Mouse (Mus musculus): Measurements from ENCODE around the gene Chchd6. TPM values are rescaled to one million over a fixed set of nuclear protein-coding genes. Genes with fewer than 3 reads are reported as not detected.

The Chchd6 gene
- polyA plus RNA-seq, 1 experiment from 2014 or later, result 6.1 TPM

DNA sequence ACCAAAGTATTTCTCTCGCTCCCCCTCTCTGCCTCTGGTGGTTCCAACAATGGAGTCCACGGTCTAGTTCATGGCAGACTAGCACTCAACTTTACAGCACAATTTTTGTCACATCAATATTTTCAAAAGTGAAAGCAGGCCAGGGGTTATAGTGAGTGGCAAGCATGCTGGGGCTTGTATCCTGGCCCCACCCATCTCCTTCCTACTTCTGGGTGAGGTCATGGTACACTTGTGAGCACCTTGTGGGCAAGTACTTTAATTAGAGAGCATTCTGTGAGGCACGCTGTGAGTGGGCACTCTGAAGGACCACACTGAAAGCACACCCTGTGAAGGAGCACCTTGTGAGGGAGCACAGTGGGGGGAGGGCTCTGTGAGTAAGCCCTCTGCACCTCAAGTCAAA, 172.8 kb downstream of the Chchd6 start:
- Histone ChIP-seq H3K27ac (peak overlapping the region; percentile 97), H3K79me2 (ENCODE audit: inconsistent target) (no peaks in the 10 kb centered on the region), H3K4me3 (ENCODE audit: inconsistent target) (no peak overlapping the region), H3K36me3 (ENCODE audit: inconsistent target) (no peaks in the 10 kb centered on the region)
- 79% methylated on average over 3 of the region's 3 CpGs for WGBS (ENCODE audit: missing documents)

DNA sequence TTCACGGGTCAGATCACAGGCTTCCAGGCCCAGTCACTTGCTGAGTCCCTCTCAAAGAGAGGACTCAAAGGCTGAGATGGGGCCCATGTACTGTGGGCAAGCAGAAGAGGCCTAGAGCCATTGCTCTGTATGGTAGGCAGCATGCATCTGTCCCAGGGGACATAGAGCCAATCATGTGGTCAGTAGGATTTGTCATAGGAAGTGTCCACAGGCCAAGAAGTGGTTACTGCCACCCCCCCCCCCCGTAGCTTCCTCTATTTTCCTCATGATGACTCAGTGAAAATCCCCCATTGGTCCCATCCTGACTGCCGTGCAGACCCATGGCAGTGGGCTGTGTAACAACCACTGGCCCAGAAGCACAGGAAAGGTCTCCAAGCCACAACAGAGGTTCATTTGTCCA, 173.5 kb downstream of the Chchd6 start:
- 0% methylated on average over 3 of the region's 3 CpGs for WGBS (ENCODE audit: missing documents)
- Histone ChIP-seq H3K27ac (peak overlapping the region; percentile 97), H3K4me3 (ENCODE audit: inconsistent target) (no peak overlapping the region), H3K79me2 (ENCODE audit: inconsistent target) (no peaks in the 10 kb centered on the region), H3K36me3 (ENCODE audit: inconsistent target) (no peaks in the 10 kb centered on the region)

DNA sequence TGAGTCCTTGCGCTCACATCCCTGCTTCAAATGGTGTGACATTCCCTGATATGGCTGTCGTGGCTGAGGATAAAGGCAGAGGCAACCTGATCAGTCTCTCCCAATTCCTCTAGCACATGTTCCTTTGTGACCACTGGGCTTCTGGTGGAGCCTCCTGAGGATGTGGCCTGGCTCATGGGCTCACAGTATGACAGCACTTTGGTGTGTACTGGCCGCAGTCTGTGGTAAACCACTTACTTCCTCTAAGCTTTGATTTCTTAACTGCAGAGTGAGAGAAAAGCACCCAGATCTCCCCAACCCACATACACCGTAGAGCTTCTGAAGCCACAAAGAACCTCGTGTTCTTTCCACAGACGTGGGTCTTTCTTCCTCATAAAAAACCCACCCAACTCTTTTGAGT, 173.9 kb downstream of the Chchd6 start:
- WGBS (ENCODE audit: missing documents), result 15% methylated on average over 6 of the region's 6 CpGs
- no peaks in the 10 kb centered on the region for H3K36me3 ChIP-seq (ENCODE audit: inconsistent target)
- no peaks in the 10 kb centered on the region for H3K79me2 ChIP-seq (ENCODE audit: inconsistent target)
- peak overlapping the region; percentile 97 for H3K27ac ChIP-seq
- H3K4me3 ChIP-seq (ENCODE audit: inconsistent target), result no peak overlapping the region

DNA sequence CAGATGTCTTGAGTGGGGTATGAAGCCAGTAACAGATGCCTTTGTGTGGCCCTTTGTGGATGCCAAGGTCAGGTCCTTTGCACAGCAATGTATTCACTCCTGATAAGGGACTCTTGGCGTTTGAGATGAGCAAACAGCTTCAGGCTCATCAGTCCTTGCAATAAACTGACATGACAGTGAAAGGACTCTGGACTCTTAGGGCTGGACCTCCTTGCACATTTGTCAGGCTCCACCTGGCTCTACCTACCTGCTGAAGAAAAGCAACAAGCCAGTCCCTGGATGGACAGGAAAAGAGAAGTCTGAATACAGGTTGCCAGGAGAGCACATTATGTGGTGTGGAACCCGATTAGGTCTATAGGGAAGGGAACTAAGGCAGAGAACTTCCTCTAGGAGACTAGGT, 174.7 kb downstream of the Chchd6 start:
- WGBS (ENCODE audit: missing documents), result 82% methylated on average over 2 of the region's 2 CpGs
- peak overlapping the region; percentile 97 for H3K27ac ChIP-seq
- no peaks in the 10 kb centered on the region for H3K36me3 ChIP-seq (ENCODE audit: inconsistent target)
- H3K4me3 ChIP-seq (ENCODE audit: inconsistent target), result no peak overlapping the region
- H3K79me2 ChIP-seq (ENCODE audit: inconsistent target), result no peaks in the 10 kb centered on the region

DNA sequence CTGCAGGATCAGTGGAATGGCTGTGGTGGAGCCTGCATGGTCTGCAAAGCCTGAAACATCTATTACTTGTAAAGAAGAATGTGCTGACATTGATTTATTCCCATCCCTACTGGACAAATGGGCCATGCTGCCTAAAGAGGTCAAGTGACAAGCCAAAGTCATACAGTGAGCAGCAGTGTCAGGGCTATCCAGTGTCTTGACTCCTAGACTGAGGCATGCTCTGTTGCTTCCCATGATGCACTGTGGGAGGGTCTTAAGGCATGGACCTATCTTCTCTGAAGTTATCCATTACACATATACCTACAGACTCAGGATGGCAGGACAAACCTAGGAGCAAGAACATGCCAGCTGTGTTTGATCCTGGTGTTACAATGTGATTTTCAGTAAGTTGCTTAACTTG, 175.3 kb downstream of the Chchd6 start:
- no peaks in the 10 kb centered on the region for H3K36me3 ChIP-seq (ENCODE audit: inconsistent target)
- H3K4me3 ChIP-seq (ENCODE audit: inconsistent target), result no peak overlapping the region
- H3K79me2 ChIP-seq (ENCODE audit: inconsistent target), result no peaks in the 10 kb centered on the region
- peak overlapping the region; percentile 97 for H3K27ac ChIP-seq

DNA sequence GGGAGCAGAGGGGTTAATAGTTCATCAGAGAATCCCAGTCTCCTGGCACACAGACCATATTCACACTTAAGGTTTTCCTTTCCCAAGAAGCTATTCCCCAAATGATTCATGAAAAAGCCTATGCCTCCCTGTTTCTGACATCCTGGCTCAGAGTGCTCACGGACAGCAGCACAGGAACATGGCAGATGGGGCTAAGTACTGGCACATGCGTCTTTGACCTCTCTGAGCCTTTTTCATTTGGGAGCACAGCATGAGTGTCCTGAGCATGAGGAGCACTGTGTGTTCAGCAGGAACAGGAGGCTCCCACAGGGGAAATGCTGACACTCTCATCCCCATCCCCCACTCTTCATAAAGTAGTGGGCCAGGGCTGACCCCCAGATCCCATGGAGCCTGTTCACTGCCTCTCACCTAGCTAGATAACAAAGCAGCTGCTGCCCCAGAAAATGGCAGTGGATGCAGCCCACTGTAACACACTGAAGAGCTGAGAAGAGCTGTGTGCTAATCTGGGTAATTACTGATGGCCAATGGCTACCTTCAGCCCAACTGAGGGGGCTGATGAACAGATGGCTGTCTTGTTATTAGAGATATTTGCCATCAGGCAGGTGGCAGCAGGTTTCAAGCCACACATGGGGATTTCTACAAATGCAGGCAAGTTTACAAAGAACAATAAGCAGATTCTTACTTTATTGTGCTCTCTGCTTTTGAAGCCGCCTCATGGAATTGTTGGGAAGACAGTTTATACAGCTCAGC, 176.2 kb downstream of the Chchd6 start:
- Histone ChIP-seq H3K36me3 (ENCODE audit: inconsistent target) (no peaks in the 10 kb centered on the region), H3K4me3 (ENCODE audit: inconsistent target) (no peak overlapping the region), H3K79me2 (ENCODE audit: inconsistent target) (no peaks in the 10 kb centered on the region), H3K27ac (no peak overlapping the region)
- WGBS (ENCODE audit: missing documents), result 100% methylated on average over 3 of the region's 3 CpGs

DNA sequence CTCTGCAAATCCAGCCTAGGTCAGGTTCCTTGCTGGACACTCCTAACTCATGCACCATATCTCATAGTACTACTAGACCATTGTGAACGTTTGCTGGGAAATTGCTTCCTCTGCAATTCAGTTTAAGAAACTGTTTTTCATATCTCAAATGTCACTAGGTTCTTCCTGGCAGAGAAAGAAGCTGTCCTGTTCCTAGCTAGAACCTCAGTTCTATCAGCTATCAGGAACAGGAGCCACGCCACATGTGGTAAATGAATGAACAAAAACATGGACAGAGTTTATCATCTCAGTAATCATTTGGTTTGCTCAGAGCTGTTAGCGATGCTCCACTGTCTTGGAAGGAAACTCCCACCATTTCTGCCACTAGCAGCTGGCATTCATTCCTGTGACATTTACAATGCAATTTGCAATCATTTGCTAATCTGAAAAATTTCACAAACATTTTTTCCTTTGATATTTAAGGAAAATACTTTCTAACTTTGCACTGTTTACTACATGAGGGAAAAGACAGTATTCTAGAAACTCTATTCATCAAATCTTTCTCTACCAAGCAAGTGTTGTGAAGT, 179.3 kb downstream of the Chchd6 start:
- WGBS (ENCODE audit: missing documents), result 67% methylated on average over 3 of the region's 3 CpGs
- no peak overlapping the region for H3K4me3 ChIP-seq (ENCODE audit: inconsistent target)
- H3K27ac ChIP-seq, result peak overlapping the region; percentile 95
- no peaks in the 10 kb centered on the region for H3K79me2 ChIP-seq (ENCODE audit: inconsistent target)
- H3K36me3 ChIP-seq (ENCODE audit: inconsistent target), result no peaks in the 10 kb centered on the region

DNA sequence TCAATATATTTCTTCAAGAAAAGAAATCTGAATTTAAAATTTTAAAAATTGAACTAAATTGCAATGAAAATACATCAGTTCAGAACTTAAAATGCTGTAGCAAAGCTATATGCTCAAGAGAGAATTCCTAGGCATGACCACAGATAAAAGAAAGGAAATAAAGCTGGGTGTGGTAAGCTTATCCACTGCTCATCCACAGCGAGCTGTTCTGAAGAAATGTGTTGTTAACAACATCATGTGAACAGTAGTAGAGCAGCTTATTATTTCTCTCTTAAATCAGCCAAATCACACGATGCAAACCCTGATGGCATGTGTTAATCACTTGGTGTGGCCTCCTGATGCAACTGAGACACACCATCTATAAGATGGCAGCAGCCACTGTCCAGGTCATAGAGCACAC, 180.4 kb downstream of the Chchd6 start:
- no peaks in the 10 kb centered on the region for H3K79me2 ChIP-seq (ENCODE audit: inconsistent target)
- 77% methylated on average over 2 of the region's 2 CpGs for WGBS (ENCODE audit: missing documents)
- H3K4me3 ChIP-seq (ENCODE audit: inconsistent target), result no peak overlapping the region
- no peaks in the 10 kb centered on the region for H3K36me3 ChIP-seq (ENCODE audit: inconsistent target)
- peak overlapping the region; percentile 95 for H3K27ac ChIP-seq

DNA sequence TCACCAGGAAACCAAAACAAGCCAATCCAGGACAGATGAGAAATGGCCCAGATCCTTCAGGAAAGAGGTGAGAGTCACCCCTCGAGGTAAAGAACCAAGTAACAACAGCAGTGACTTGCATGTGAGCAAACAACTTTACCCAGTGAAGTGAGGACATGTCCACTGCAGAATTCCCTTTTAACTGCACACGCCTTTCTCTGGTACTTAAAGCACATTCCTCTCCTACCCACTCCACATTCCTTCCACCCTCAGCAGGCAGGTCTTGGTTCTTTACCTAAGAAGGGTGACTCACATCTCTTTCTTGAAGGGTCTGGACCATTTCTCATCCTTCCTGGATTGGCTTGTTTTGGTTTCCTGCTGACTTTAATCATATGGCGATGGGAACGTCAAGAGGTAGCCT, 181.3 kb downstream of the Chchd6 start:
- Histone ChIP-seq H3K36me3 (ENCODE audit: inconsistent target) (no peaks in the 10 kb centered on the region), H3K27ac (peak overlapping the region; percentile 95), H3K79me2 (ENCODE audit: inconsistent target) (no peaks in the 10 kb centered on the region), H3K4me3 (ENCODE audit: inconsistent target) (no peak overlapping the region)
- WGBS (ENCODE audit: missing documents), result 91% methylated on average over 4 of the region's 4 CpGs

DNA sequence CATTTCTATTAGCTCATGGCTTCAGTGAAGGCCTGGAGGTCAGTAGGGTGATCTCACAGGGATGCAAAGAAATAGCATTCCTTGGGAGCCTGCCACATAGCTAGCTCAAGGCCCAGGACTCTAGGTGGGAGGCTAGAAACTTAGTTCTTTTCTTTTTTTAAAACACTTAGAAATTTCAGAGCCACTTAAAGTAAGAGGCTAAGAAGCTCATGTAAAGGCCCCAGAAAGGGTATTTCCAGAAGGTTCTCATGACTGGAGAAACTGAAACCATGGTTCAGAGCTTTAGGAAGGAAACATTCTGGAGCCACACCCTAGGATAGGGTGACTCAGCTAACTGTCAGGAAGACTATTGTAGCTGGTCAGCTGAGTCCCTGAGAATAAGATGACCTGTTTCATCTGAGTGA, 182.0 kb downstream of the Chchd6 start:
- H3K79me2 ChIP-seq (ENCODE audit: inconsistent target), result no peaks in the 10 kb centered on the region
- H3K4me3 ChIP-seq (ENCODE audit: inconsistent target), result no peak overlapping the region
- no peaks in the 10 kb centered on the region for H3K36me3 ChIP-seq (ENCODE audit: inconsistent target)
- peak overlapping the region; percentile 95 for H3K27ac ChIP-seq

DNA sequence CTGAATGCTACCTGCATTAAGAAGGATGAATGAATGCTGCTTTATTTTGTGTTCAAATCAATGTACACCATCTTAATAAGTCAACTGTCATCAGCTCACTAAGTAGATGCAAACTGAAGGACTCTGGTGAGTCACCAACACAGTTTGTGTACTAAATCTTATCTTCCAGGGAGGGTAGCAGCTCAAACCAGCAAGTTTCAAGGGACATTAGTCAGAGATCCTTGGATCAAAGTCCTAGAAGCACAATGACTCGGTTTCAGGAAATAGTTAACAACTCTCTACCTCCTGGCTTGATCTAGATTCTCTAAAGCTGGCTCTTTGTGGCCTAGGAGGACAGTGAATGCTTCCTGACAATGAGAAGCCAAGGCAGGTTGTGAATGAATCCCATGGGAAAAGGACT, 182.9 kb downstream of the Chchd6 start:
- Histone ChIP-seq H3K36me3 (ENCODE audit: inconsistent target) (no peaks in the 10 kb centered on the region), H3K4me3 (ENCODE audit: inconsistent target) (no peak overlapping the region), H3K27ac (peak overlapping the region; percentile 95), H3K79me2 (ENCODE audit: inconsistent target) (no peaks in the 10 kb centered on the region)
- 100% methylated on average over 1 of the region's 1 CpGs for WGBS (ENCODE audit: missing documents)

DNA sequence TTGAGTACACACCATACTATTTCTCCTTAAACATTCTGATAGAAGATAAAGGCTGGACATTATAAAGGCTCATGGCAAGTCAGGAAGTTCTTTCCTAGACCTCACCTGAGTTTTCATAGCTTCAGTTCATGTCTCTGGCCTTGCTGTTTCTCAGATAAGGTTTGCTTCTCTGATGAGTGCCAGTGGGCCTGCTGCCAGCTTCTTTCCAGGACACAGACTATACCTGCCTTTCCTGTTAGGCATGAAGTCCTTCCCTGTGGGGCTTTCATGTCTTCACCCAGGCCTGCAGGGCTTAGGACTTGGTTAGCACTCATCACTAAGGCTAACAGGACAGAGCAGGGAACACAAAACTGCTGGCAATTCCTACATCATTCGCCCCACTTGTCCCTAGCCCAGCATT, 186.4 kb downstream of the Chchd6 start:
- Histone ChIP-seq H3K4me3 (ENCODE audit: inconsistent target) (no peak overlapping the region), H3K79me2 (ENCODE audit: inconsistent target) (no peaks in the 10 kb centered on the region), H3K27ac (no peak overlapping the region), H3K36me3 (ENCODE audit: inconsistent target) (no peaks in the 10 kb centered on the region)
- 100% methylated on average over 1 of the region's 1 CpGs for WGBS (ENCODE audit: missing documents)

DNA sequence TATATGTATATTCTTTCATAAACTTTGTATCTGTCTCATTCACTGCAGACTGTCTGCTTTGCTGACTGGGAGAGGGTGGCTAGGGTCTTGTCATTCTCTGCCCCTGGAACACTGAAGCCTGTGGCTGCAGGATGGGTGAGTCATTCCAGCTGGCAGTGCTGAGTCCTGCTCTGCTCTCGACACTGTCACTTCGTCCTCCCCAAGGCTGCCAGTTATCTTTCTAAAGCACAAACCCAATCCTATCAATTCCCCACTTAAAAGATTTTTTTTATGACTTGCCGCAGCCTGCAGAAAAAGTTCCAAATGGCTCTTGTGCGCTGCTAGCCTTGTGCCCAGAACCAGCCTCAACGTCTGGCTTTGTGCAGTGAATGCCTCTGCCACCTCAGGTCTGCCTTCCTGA, 187.2 kb downstream of the Chchd6 start:
- H3K4me3 ChIP-seq (ENCODE audit: inconsistent target), result no peak overlapping the region
- H3K79me2 ChIP-seq (ENCODE audit: inconsistent target), result no peaks in the 10 kb centered on the region
- no peak overlapping the region for H3K27ac ChIP-seq
- no peaks in the 10 kb centered on the region for H3K36me3 ChIP-seq (ENCODE audit: inconsistent target)
- WGBS (ENCODE audit: missing documents), result 90% methylated on average over 5 of the region's 5 CpGs

DNA sequence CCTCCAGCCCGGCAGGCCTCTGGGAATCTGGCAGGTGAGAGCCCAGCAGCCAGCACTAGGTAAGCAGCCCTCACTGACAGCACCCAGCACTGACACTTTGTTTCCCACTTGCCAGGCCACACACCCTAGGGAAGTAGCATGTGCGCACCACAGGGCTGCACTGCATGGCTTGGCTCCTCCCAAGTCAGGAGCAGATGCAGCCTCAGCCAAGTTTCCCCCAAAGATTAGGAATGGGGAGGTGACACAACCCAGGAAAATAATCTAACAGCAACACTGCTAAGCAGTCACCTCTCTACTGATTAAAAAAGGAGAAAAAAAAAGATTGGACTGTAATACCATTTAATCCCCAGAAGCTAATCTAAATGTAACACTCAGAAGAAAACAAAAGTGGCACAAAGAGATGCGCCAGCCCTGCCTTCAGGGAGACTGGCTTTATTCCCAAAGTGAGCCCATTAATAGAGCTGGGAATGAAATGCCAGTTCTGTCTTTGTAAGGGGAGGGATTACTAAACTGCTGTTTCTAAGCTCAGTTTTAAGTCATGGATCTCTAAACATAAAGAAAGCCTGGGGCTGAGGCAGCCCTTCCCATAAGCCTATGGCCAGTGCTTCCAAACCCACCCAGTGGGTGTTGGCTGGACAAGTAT, 188.1 kb downstream of the Chchd6 start:
- Histone ChIP-seq H3K4me3 (ENCODE audit: inconsistent target) (no peak overlapping the region), H3K36me3 (ENCODE audit: inconsistent target) (no peaks in the 10 kb centered on the region), H3K79me2 (ENCODE audit: inconsistent target) (no peaks in the 10 kb centered on the region), H3K27ac (peak overlapping the region; percentile 16; the same call in 1 of the 2 replicates)
- 94% methylated on average over 3 of the region's 3 CpGs for WGBS (ENCODE audit: missing documents)

DNA sequence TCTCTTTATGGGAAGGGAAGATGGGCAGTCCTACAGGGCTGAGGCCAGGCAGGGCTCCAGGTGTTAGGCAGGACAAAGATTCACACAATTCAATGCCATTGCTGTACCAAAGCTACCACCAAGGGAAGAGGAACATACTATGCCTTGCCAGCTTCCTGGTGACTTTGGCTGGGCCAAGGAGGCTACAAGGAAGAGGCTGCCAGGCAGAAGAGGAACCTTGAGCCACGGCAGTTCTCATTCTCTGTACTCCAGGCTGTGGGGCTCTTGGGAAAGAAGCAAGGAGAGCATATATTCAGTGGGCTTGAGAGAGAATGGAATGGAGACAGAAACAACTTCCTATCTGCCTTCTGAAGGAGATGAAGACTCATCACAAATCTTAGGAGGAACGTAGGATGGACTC, 190.5 kb downstream of the Chchd6 start:
- Histone ChIP-seq H3K27ac (peak overlapping the region; percentile 57), H3K36me3 (ENCODE audit: inconsistent target) (no peaks in the 10 kb centered on the region), H3K4me3 (ENCODE audit: inconsistent target) (no peak overlapping the region), H3K79me2 (ENCODE audit: inconsistent target) (no peaks in the 10 kb centered on the region)
- 38% methylated on average over 2 of the region's 2 CpGs for WGBS (ENCODE audit: missing documents)
